Mouse (Mus musculus) midbrain, embryonic 12.5 days (tissue): ENCODE results near the gene Mcrs1. TPM values are rescaled to one million over a fixed set of nuclear protein-coding genes. Genes with fewer than 3 reads are reported as not detected.
"Not testable (repeated sequence)": the region's sequence is repeated elsewhere in the genome, so short reads cannot be mapped to it uniquely, and the experiment has no call there.

Source experiments
- ATAC-seq: fragments of 200-750 bp; cut with Nextera tagmentation; 2 replicates; pipeline ENCODE4 v1.8.0; 2017; ENCODE audit warnings: low read depth, moderate TSS enrichment, moderate library complexity; ENCODE audit not compliant: low FRiP score
- H3K27ac ChIP-seq: fragments of 300-500 bp; sonication (generic); replicated peaks from 2 replicates; pipeline ENCODE4 v1.5.1; 2016; ENCODE audit warnings: mild to moderate bottlenecking
- H3K27me3 ChIP-seq: fragments of 300-500 bp; sonication (generic); 2 replicates; pipeline ENCODE4 v1.6.1; 2016; ENCODE audit warnings: mild to moderate bottlenecking
- H3K36me3 ChIP-seq: fragments of 300-500 bp; sonication (generic); 2 replicates; pipeline ENCODE4 v1.6.1; 2016
- H3K4me1 ChIP-seq: fragments of 300-500 bp; sonication (generic); 2 replicates; pipeline ENCODE4 v1.6.1; 2016
- H3K4me2 ChIP-seq: fragments of 300-500 bp; sonication (generic); replicated peaks from 2 replicates; pipeline ENCODE4 v1.6.1; 2016; ENCODE audit warnings: mild to moderate bottlenecking, moderate library complexity
- H3K4me3 ChIP-seq: fragments of 300-500 bp; sonication (generic); 2 replicates; pipeline ENCODE4 v1.5.1; 2016; ENCODE audit warnings: mild to moderate bottlenecking
- H3K9ac ChIP-seq: fragments of 300-500 bp; sonication (generic); replicated peaks from 2 replicates; pipeline ENCODE4 v1.6.1; 2016; ENCODE audit warnings: mild to moderate bottlenecking, moderate library complexity
- H3K9me3 ChIP-seq: fragments of 300-500 bp; sonication (generic); 2 replicates; pipeline ENCODE4 v1.6.1; 2016; ENCODE audit warnings: mild to moderate bottlenecking
- WGBS: fragments of 180-500 bp; shearing (Covaris S2); methylation state at CpG from one replicate; pipeline ENCODE4 v1.1.7; 2016; 5-methylcytosine and 5-hydroxymethylcytosine counted together
- polyA plus RNA-seq: library from polyadenylated mRNA; unstranded; fragments of >200 nt; fragmentation: Nextera tagmentation; extraction: Ambion mirVana; gene quantifications from 2 replicates; pipeline ENCODE4 v1.2.1, GENCODE M21; 2016

Gene Mcrs1
- polyA plus RNA-seq, 1 experiment from 2014 or later, result 202 TPM

GRCm38 (mm10) chr15:99265679-99266078, 13.9 kb upstream of the Mcrs1 start:
- H3K4me3 ChIP-seq, result no peak overlapping the region
- no peaks in the 10 kb centered on the region for H3K36me3 ChIP-seq
- no peak overlapping the region for H3K27ac ChIP-seq
- H3K4me1 ChIP-seq, result no peaks in the 10 kb centered on the region
- WGBS, result 17% methylated on average over 4 of the region's 4 CpGs
- H3K27me3 ChIP-seq, result no peaks in the 10 kb centered on the region
- H3K4me2 ChIP-seq, result no peak overlapping the region
- H3K9me3 ChIP-seq, result no peaks in the 10 kb centered on the region
- ATAC-seq, result no peak
- H3K9ac ChIP-seq, result no peak overlapping the region

- no peaks in the 10 kb centered on the region for H3K27me3 ChIP-seq
- H3K36me3 ChIP-seq, result no peaks in the 10 kb centered on the region
- H3K9ac ChIP-seq, result no peak overlapping the region
- H3K4me3 ChIP-seq, result no peak overlapping the region
- no peak for ATAC-seq
- no peak overlapping the region for H3K27ac ChIP-seq
- no peaks in the 10 kb centered on the region for H3K9me3 ChIP-seq
- peaks cover 5% of the 10 kb centered on the region; the same call in 1 of the 2 replicates for H3K4me1 ChIP-seq
- 72% methylated on average over 2 of the region's 2 CpGs for WGBS
- no peak overlapping the region for H3K4me2 ChIP-seq
Observed at GRCm38 (mm10) chr15:99264363-99264762, 12.6 kb upstream of the Mcrs1 start.

GRCm38 (mm10) chr15:99262702-99263101, 10.9 kb upstream of the Mcrs1 start:
- H3K9ac ChIP-seq, result no peak overlapping the region
- no peak overlapping the region for H3K4me3 ChIP-seq
- H3K27me3 ChIP-seq, result no peaks in the 10 kb centered on the region
- H3K9me3 ChIP-seq, result no peaks in the 10 kb centered on the region
- no peak overlapping the region for H3K4me2 ChIP-seq
- peaks cover 7% of the 10 kb centered on the region; the same call in 1 of the 2 replicates for H3K4me1 ChIP-seq
- H3K36me3 ChIP-seq, result no peaks in the 10 kb centered on the region
- 67% methylated on average over 10 of the region's 10 CpGs for WGBS
- no peak overlapping the region for H3K27ac ChIP-seq
- no peak for ATAC-seq

GRCm38 (mm10) chr15:99259730-99260252, 8.0 kb upstream of the Mcrs1 start:
- Histone ChIP-seq H3K27me3 (peaks cover 5% of the 10 kb centered on the region), H3K36me3 (no peaks in the 10 kb centered on the region), H3K4me3 (peak overlapping the region; percentile 17; the same call in 1 of the 2 replicates), H3K4me1 (peaks cover 7% of the 10 kb centered on the region; the same call in 1 of the 2 replicates), H3K27ac (peak overlapping the region; percentile 6; the same call in 1 of the 2 replicates), H3K4me2 (peak overlapping the region; percentile 45), H3K9me3 (no peaks in the 10 kb centered on the region), H3K9ac (no peak overlapping the region)
- WGBS, result under 1% methylated on average over 8 of the region's 10 CpGs
- peak; percentile 60; the same call in 1 of the 2 replicates for ATAC-seq

GRCm38 (mm10) chr15:99259167-99259729, 7.5 kb upstream of the Mcrs1 start:
- Histone ChIP-seq H3K9me3 (no peaks in the 10 kb centered on the region), H3K9ac (no peak overlapping the region), H3K4me1 (peaks cover 7% of the 10 kb centered on the region; the same call in 1 of the 2 replicates), H3K36me3 (no peaks in the 10 kb centered on the region), H3K4me3 (no peak overlapping the region), H3K4me2 (peak overlapping the region; percentile 26), H3K27me3 (peaks cover 5% of the 10 kb centered on the region), H3K27ac (no peak overlapping the region; the same call in 1 of the 2 replicates)
- peak; percentile 54; the same call in 1 of the 2 replicates for ATAC-seq
- WGBS, result 68% methylated on average over 8 of the region's 8 CpGs

GRCm38 (mm10) chr15:99255241-99255749, 3.5 kb upstream of the Mcrs1 start:
- H3K4me1 ChIP-seq, result peaks cover 25% of the 10 kb centered on the region
- H3K9ac ChIP-seq, result no peak overlapping the region
- H3K27me3 ChIP-seq, result peaks cover 5% of the 10 kb centered on the region
- WGBS, result 87% methylated on average over 6 of the region's 6 CpGs
- H3K9me3 ChIP-seq, result no peaks in the 10 kb centered on the region
- H3K27ac ChIP-seq, result no peak overlapping the region
- H3K36me3 ChIP-seq, result no peaks in the 10 kb centered on the region
- H3K4me2 ChIP-seq, result no peak overlapping the region
- ATAC-seq, result no peak
- H3K4me3 ChIP-seq, result no peak overlapping the region

- Histone ChIP-seq H3K27me3 (peaks cover 5% of the 10 kb centered on the region), H3K9ac (no peak overlapping the region), H3K27ac (no peak overlapping the region), H3K36me3 (peaks cover 2% of the 10 kb centered on the region; the same call in 1 of the 2 replicates), H3K4me2 (no peak overlapping the region), H3K4me3 (no peak overlapping the region), H3K4me1 (peaks cover 24% of the 10 kb centered on the region), H3K9me3 (no peaks in the 10 kb centered on the region)
- no peak for ATAC-seq
- WGBS, result 92% methylated on average over 2 of the region's 2 CpGs
Observed at GRCm38 (mm10) chr15:99254477-99255005, 2.8 kb upstream of the Mcrs1 start.

GRCm38 (mm10) chr15:99253772-99254171, 2.0 kb upstream of the Mcrs1 start:
- peaks cover 20% of the 10 kb centered on the region for H3K4me1 ChIP-seq
- ATAC-seq, result no peak
- H3K27ac ChIP-seq, result no peak overlapping the region
- H3K4me3 ChIP-seq, result no peak overlapping the region
- no peak overlapping the region for H3K4me2 ChIP-seq
- H3K9me3 ChIP-seq, result no peaks in the 10 kb centered on the region
- no peak overlapping the region for H3K9ac ChIP-seq
- 98% methylated on average over 6 of the region's 6 CpGs for WGBS
- peaks cover 5% of the 10 kb centered on the region for H3K27me3 ChIP-seq
- peaks cover 9% of the 10 kb centered on the region for H3K36me3 ChIP-seq

GRCm38 (mm10) chr15:99253175-99253479, 1.4 kb upstream of the Mcrs1 start:
- H3K4me3 ChIP-seq, H3K27ac ChIP-seq, H3K9ac ChIP-seq, H3K27me3 ChIP-seq, H3K9me3 ChIP-seq, ATAC-seq: not testable (repeated sequence)
- peaks cover 16% of the 10 kb centered on the region for H3K36me3 ChIP-seq
- peaks cover 20% of the 10 kb centered on the region for H3K4me1 ChIP-seq
- 72% methylated on average over 2 of the region's 2 CpGs for WGBS
- H3K4me2 ChIP-seq, result peak overlapping the region; percentile 92

- no peaks in the 10 kb centered on the region for H3K9me3 ChIP-seq
- H3K27ac ChIP-seq, result peak overlapping the region; percentile 96
- H3K4me1 ChIP-seq, result peaks cover 20% of the 10 kb centered on the region
- H3K4me2 ChIP-seq, result peak overlapping the region; percentile 92
- no peak for ATAC-seq
- peaks cover 5% of the 10 kb centered on the region for H3K27me3 ChIP-seq
- 5% methylated on average over 22 of the region's 22 CpGs for whole genome bisulfite sequencing
- H3K36me3 ChIP-seq, result peaks cover 21% of the 10 kb centered on the region
- peak overlapping the region; percentile 62 for H3K4me3 ChIP-seq
- H3K9ac ChIP-seq, result peak overlapping the region; percentile 72
Observed at GRCm38 (mm10) chr15:99252381-99253174, 817 bp upstream of the Mcrs1 start.

- under 1% methylated on average over 14 of the region's 15 CpGs for WGBS
- H3K27ac ChIP-seq, H3K9me3 ChIP-seq, H3K27me3 ChIP-seq: not testable (repeated sequence)
- Histone ChIP-seq H3K36me3 (peaks cover 36% of the 10 kb centered on the region), H3K4me2 (peak overlapping the region; percentile 92), H3K9ac (peak overlapping the region; percentile 66), H3K4me3 (peak overlapping the region; percentile 62), H3K4me1 (peaks cover 20% of the 10 kb centered on the region)
- peak; percentile 44 for ATAC-seq
Observed at GRCm38 (mm10) chr15:99251111-99251510, 650 bp downstream of the Mcrs1 start.

- no peak overlapping the region for H3K27ac ChIP-seq
- H3K36me3 ChIP-seq, result peaks cover 46% of the 10 kb centered on the region
- 89% methylated on average over 11 of the region's 11 CpGs for WGBS
- H3K9ac ChIP-seq, result no peak overlapping the region
- H3K4me3 ChIP-seq, result no peak overlapping the region
- peaks cover 20% of the 10 kb centered on the region for H3K4me1 ChIP-seq
- ATAC-seq, result no peak
- no peaks in the 10 kb centered on the region for H3K27me3 ChIP-seq
- no peak overlapping the region; the same call in 1 of the 2 replicates for H3K4me2 ChIP-seq
- no peaks in the 10 kb centered on the region for H3K9me3 ChIP-seq
Observed at GRCm38 (mm10) chr15:99249938-99250337, 1.8 kb downstream of the Mcrs1 start.
